Mouse (Mus musculus) embryonic facial prominence, embryonic 14.5 days (tissue): ENCODE measurements around the gene Ptprt. TPM values are rescaled to one million over a fixed set of nuclear protein-coding genes. Genes with fewer than 3 reads are reported as not detected.

Source experiments
- ATAC-seq: fragments of 200-750 bp; cut with Nextera tagmentation; 2 replicates; pipeline ENCODE4 v1.8.0; 2017; ENCODE audit warnings: low read depth, moderate number of reproducible peaks, moderate TSS enrichment
- DNase-seq: peaks from one replicate; pipeline ENCODE4 v3.0.0-alpha.2; 2015; ENCODE audit warnings: low spot score
- H3K27ac ChIP-seq: fragments of 300-500 bp; sonication (generic); replicated peaks from 2 replicates; pipeline ENCODE4 v1.5.1; 2014; ENCODE audit warnings: low read depth, mild to moderate bottlenecking, low read length, moderate library complexity
- H3K27me3 ChIP-seq: fragments of 300-500 bp; sonication (generic); replicated peaks from 2 replicates; pipeline ENCODE4 v1.6.1; 2014; ENCODE audit warnings: low read length; ENCODE audit not compliant: control insufficient read depth, insufficient read depth
- H3K36me3 ChIP-seq: fragments of 300-500 bp; sonication (generic); 2 replicates; pipeline ENCODE4 v1.6.1; 2014; ENCODE audit warnings: low read length, mixed read lengths; ENCODE audit not compliant: control insufficient read depth, insufficient read depth
- H3K4me1 ChIP-seq: fragments of 300-500 bp; sonication (generic); 2 replicates; pipeline ENCODE4 v1.6.1; 2014; ENCODE audit warnings: antibody characterized with exemption, low read length; ENCODE audit not compliant: control insufficient read depth, insufficient read depth
- H3K4me2 ChIP-seq: fragments of 300-500 bp; sonication (generic); 2 replicates; pipeline ENCODE4 v1.6.1; 2014; ENCODE audit warnings: low read depth, mild to moderate bottlenecking, low read length, moderate library complexity, mixed read lengths
- H3K4me3 ChIP-seq: fragments of 300-500 bp; sonication (generic); 2 replicates; pipeline ENCODE4 v1.5.1; 2014; ENCODE audit warnings: low read depth, mild to moderate bottlenecking, low read length
- H3K9ac ChIP-seq: fragments of 300-500 bp; sonication (generic); 2 replicates; pipeline ENCODE4 v1.6.1; 2014; ENCODE audit warnings: low read depth, mild to moderate bottlenecking, low read length, moderate library complexity, mixed read lengths
- H3K9me3 ChIP-seq: fragments of 300-500 bp; sonication (generic); 2 replicates; pipeline ENCODE4 v1.6.1; 2016; ENCODE audit warnings: low read length; ENCODE audit not compliant: control insufficient read depth
- WGBS: fragments of 180-500 bp; shearing (Covaris S2); extraction: QIAGEN DNeasy Blood & Tissue Kit; methylation state at CpG from one replicate; pipeline ENCODE4 v1.1.7; 2014; 5-methylcytosine and 5-hydroxymethylcytosine counted together
- polyA plus RNA-seq: library from polyadenylated mRNA; unstranded; fragments of >200 nt; fragmentation: Nextera tagmentation; extraction: Ambion mirVana; gene quantifications from 2 replicates; pipeline ENCODE4 v1.2.1, GENCODE M21; 2014

The Ptprt gene
- polyA plus RNA-seq, 1 experiment from 2014 or later: 3.0 TPM

DNA sequence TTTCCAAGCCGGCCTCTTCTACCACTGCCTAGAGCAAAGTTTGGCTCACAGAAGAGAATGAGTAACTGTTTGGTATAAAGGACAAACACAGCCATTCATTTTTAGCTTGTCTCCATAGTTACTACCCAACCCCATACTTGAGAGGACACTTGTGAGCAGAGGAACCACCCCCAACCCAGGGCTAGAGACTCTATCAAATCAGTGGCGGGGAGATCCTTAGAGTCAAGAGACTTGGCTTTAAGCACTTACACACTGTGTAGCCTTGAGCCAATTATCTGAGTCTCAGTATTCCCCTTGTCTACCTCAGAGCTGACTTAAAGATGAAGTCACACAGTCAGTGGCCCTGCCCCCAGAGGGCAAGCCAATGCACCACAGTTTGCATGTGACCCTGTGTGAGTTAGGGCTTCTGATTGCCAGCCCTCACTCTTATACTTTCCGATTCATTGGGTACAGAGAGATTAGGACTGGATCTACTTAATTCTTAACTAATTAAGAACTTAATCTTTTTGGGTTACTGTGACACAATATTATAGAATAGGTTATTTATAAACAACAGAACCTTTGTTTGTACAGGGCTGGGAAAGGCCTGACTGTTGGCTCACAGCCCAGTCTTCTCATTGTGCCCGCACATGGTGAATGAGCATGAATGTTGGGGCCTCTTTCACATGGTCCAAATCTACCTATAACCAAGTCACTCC is 529.2 kb downstream of the Ptprt start:
- Histone ChIP-seq H3K4me2 (no peak overlapping the region), H3K9me3 (no peaks in the 10 kb centered on the region), H3K27me3 (no peaks in the 10 kb centered on the region), H3K4me1 (no peaks in the 10 kb centered on the region), H3K4me3 (no peak overlapping the region), H3K27ac (no peak overlapping the region), H3K36me3 (no peaks in the 10 kb centered on the region), H3K9ac (no peak overlapping the region)
- peak; percentile 30 for DNase-seq
- WGBS: 47% methylated on average over 4 of the region's 4 CpGs
- peak; percentile 60 for ATAC-seq

DNA sequence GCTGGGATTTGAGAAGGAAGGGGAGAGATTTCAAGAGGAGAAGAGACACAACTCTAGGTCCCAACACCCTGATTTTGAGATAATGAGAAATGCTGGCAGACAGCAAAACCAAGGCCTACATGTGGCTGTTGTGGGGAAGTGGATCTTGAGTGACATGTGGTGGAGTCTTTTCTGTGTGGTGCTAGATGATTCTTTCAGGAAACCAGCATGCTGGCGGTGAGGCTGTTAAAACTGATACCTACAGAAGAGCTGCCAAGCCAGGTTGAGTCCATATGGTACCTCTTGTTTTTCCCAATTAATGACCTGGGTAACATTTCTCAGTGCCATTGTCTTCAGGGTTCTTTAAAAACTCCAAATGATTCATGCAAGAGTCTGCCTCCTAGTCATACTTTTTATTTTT is 531.1 kb downstream of the Ptprt start:
- H3K9me3 ChIP-seq: no peaks in the 10 kb centered on the region
- 93% methylated on average over 1 of the region's 1 CpGs for WGBS
- H3K27me3 ChIP-seq: no peaks in the 10 kb centered on the region

DNA sequence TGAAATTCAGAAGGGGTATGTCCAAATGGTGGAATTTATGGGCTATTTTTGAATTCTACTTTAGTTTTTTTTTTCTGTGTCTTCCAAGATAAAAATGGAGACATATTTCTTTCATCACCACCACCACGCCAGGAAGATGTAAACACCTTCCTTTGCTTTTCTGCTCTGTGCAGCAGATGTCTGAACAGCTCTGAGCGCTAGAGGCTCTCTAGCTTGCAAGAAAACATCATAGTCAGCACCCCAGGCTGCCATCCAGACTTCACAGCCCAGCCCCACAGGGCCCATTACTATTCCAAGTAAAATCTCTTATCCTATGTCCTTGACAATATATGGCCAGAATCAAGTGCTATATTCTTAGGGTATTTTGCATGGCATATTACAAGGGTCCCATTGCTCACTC is 542.9 kb downstream of the Ptprt start:
- DNase-seq (no peak), ATAC-seq (no peak)
- Histone ChIP-seq H3K9ac (no peak overlapping the region), H3K4me2 (no peak overlapping the region), H3K27me3 (no peaks in the 10 kb centered on the region), H3K9me3 (no peaks in the 10 kb centered on the region), H3K4me1 (no peaks in the 10 kb centered on the region), H3K36me3 (no peaks in the 10 kb centered on the region), H3K4me3 (no peak overlapping the region), H3K27ac (no peak overlapping the region)
- WGBS: 67% methylated on average over 2 of the region's 2 CpGs

More for the DNA sequence above, 531.1 kb downstream of the Ptprt start:
- no peak for ATAC-seq
- no peak for DNase-seq
- Histone ChIP-seq H3K4me3 (no peak overlapping the region), H3K27ac (no peak overlapping the region), H3K4me2 (no peak overlapping the region), H3K4me1 (no peaks in the 10 kb centered on the region), H3K9ac (no peak overlapping the region), H3K36me3 (no peaks in the 10 kb centered on the region)

DNA sequence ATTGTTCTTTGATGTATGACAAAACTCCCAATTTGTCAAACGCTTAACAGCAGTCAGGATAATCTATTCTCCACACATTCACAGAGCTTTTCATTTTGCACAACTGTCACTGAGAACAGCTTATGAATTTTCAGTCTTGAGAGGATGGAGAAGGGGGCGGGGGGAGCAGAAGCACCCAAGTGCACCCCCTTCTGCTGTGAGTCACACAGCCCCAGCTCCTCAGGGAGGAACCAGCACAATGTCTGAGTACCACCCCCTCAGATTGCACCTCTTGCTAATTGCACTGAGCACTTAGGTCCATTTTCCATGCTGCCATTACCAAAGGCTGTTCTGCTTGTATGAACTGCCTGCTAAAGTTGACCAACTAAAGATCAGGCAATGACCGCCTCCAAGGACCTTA is 578.6 kb downstream of the Ptprt start:
- DNase-seq: no peak
- Histone ChIP-seq H3K27me3 (no peaks in the 10 kb centered on the region), H3K4me1 (no peaks in the 10 kb centered on the region), H3K27ac (no peak overlapping the region), H3K36me3 (no peaks in the 10 kb centered on the region), H3K9me3 (no peaks in the 10 kb centered on the region), H3K4me2 (no peak overlapping the region), H3K4me3 (no peak overlapping the region), H3K9ac (no peak overlapping the region)
- WGBS: 89% methylated on average over 3 of the region's 3 CpGs
- ATAC-seq: no peak

DNA sequence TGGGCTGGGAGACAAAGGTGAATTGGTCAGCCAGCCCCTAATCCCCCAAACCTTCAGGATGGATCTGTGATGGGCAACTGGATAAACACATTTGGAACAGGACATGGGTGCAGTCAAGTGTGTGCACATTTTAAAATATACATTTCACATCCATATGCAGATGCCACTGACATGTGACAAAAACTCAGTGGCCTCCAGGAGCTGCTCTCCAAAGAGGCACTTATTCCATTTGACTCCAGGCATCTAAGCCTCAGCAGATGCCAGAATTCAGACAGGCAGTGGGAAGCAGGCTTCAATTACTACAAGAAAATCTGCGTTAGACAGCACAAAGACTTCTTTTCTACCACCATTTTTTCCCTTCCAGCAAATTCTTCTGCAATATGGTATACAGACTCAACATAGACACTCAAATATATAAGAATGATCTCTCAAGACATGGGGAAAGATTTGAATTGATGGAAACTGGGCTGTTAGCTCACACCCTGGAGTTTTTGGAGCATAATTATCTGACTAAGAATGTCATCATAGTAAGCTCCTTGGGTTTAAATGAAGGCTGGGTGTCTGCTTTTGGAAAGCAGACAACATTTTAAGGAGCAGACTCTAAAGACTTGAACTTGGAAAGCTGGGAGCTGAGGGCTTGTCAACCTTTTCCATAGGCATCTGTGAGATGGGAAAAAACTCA is 580.1 kb downstream of the Ptprt start:
- ATAC-seq: no peak
- no peaks in the 10 kb centered on the region for H3K4me1 ChIP-seq
- no peaks in the 10 kb centered on the region for H3K36me3 ChIP-seq
- H3K27me3 ChIP-seq: no peaks in the 10 kb centered on the region
- no peak overlapping the region for H3K27ac ChIP-seq
- H3K9me3 ChIP-seq: no peaks in the 10 kb centered on the region
- WGBS: 38% methylated on average over 1 of the region's 1 CpGs
- H3K9ac ChIP-seq: no peak overlapping the region
- H3K4me3 ChIP-seq: no peak overlapping the region
- peak; percentile 29 for DNase-seq
- no peak overlapping the region for H3K4me2 ChIP-seq

DNA sequence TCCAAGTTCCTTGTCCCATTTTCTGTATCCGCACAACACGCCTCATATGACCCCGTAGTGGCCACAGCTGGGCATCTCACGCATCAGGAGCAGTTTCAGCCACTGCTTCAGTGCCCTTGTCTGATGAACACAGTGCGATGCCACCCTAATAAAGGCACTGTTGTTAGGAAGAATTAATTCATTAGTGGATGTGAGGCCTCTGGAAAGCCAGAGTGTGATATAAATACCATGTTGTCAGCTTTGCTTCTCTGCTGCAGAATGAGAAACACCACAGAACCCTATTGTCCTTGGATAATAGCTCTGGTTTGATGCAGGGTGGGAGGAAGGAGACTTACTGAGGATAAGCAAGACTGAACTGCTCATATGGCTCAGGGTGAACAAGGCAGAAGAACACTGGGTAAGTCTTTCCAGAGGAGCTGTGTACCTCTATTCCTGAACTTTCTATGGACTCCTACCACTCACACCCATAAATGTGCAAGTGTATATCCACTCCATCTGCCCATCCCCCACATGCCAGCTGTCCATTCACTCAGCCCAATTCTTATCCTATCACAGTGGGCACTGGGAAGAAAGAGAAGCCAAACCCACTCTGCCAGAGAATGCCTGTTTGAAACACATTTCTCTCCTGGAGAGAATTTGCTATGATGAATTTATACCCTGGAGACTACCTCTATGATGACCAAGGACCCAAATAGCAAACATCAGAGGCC is 582.2 kb downstream of the Ptprt start:
- Histone ChIP-seq H3K9ac (no peak overlapping the region), H3K9me3 (no peaks in the 10 kb centered on the region), H3K4me3 (no peak overlapping the region), H3K4me1 (no peaks in the 10 kb centered on the region), H3K4me2 (no peak overlapping the region), H3K27me3 (no peaks in the 10 kb centered on the region), H3K27ac (no peak overlapping the region), H3K36me3 (no peaks in the 10 kb centered on the region)
- no peak for ATAC-seq
- 88% methylated on average over 5 of the region's 5 CpGs for WGBS
- no peak for DNase-seq

DNA sequence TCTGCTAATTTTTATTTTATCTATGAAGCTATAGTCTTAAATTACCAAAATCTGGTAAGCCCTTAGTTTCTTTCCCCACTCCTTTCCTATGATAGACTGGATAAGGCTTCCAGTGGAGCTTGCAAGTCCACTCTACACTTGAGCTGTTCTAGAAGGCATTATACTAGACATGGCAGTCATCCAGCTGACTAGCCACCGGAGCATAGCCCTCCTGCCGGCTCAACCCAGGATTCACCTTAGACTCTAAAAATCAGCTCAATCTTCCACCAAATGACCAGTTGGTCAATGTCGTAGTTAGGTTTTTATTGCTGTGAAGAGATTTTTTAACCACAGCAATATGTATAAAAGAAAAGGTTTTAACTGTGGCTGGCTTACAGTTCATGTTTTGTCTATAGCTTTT is 608.1 kb downstream of the Ptprt start:
- Histone ChIP-seq H3K4me2 (no peak overlapping the region), H3K9me3 (no peaks in the 10 kb centered on the region), H3K4me1 (no peaks in the 10 kb centered on the region), H3K9ac (no peak overlapping the region), H3K36me3 (no peaks in the 10 kb centered on the region), H3K4me3 (no peak overlapping the region), H3K27me3 (no peaks in the 10 kb centered on the region), H3K27ac (no peak overlapping the region)
- 86% methylated on average over 3 of the region's 3 CpGs for WGBS
- no peak for ATAC-seq
- no peak for DNase-seq

DNA sequence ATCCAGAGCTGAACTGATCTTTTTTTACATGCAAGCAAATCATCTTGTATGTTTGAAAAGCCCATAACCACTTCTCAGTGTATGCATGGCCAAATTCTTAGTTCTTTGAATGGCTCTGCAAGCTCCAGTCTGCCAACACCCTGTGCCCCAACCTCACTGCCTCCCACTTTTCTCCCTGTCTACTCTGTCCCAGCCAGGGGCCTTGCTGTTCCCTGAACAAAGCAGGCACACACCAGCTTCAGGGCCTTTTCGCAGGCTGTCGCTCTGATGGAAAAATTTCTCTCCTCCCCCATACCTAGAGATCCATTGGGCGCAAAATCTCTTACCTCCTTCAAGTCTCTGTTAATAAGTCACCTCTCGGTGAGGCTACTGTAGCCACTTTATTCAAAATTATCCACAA is 610.7 kb downstream of the Ptprt start:
- ATAC-seq (no peak), DNase-seq (no peak)
- H3K9ac ChIP-seq: no peak overlapping the region
- no peaks in the 10 kb centered on the region for H3K27me3 ChIP-seq
- no peak overlapping the region for H3K4me2 ChIP-seq
- H3K27ac ChIP-seq: no peak overlapping the region
- no peaks in the 10 kb centered on the region for H3K36me3 ChIP-seq
- H3K4me3 ChIP-seq: no peak overlapping the region
- H3K9me3 ChIP-seq: no peaks in the 10 kb centered on the region
- 84% methylated on average over 4 of the region's 4 CpGs for WGBS
- no peaks in the 10 kb centered on the region for H3K4me1 ChIP-seq
